Mouse (Mus musculus): ENCODE results near the gene Tstd3. TPM values are rescaled to one million over a fixed set of nuclear protein-coding genes. Genes with fewer than 3 reads are reported as not detected.

Tstd3 gene
- total RNA-seq (2021) = 10 to 100 TPM; 10.5 to 11.4 TPM
- long read RNA-seq, experiment 1, transcript Tstd3-201 (4 exons, 1,588 nt) = major isoform, 11 of 13 reads
- long read RNA-seq, experiment 1, partial matches to known transcripts = 0 of 13 reads
- long read RNA-seq, experiment 1, other reads (novel, unspliced or antisense) = 2 of 13 reads
- long read RNA-seq, experiment 2, transcript Tstd3-201 (4 exons, 1,588 nt) = major isoform, 8 of 9 reads
- long read RNA-seq, experiment 2, partial matches to known transcripts = 1 of 9 reads
- long read RNA-seq, experiment 2, other reads (novel, unspliced or antisense) = 0 of 9 reads

DNA sequence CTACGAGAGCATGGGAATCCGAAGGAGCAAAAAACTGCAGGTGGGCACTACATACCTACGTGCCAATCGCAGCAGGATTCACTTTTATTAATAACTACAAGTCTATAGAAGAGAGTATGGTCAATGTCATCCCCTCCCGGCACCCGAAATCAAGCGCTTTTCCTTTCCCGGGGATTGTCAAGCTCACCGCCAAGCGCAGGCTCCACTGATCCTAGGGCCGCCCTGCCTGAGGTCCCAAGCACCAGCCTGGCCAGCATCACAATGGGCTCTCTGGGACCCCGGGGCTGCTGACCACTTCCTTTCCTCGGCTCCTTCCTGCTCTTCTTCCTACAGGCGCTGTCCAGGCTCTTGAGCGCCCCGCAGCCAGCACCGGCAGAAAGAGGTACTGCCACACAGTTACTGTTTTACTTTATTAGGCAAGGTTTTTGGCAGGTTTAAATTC lies at the start of gene Tstd3, which contains the start of gene Usp45:
Tstd3 (minus strand) TSS at position 350 of the 442 bp plus-strand sequence.
Usp45 (plus strand) TSS at position 294 of the 442 bp plus-strand sequence.
- peak; percentile 72 for DNase-seq
- intact Hi-C loops (cut with DNase I; ENCODE audit: low total_unique reads) = no loop called here

DNA sequence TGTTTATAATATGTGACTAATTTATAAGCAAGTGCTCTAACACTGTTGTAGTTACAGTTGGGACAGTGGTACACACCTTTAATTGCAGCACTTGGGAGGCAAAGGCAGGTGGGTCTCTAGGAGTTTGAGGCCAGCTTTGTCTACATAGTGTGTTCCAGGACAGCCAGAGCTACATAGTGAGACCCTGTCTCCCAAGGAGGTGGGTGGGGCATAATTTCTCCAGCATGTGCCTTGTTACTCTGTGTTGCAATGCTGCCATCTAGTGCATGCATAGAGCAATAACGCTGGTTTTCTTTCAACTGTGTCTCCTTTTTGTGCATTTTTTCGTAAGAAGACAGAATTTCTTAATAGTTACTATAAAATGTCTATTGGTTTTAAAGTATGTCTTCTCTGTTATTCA lies 47.0 kb upstream of the Tstd3 start:
- DNase-seq = peak; percentile 7
- intact Hi-C loops (cut with DNase I; ENCODE audit: low total_unique reads) = loop anchor here (10.0 kb wide), 2 partner anchors 89 to 279 kb away; partner anchors contain the start of gene Ccnc

DNA sequence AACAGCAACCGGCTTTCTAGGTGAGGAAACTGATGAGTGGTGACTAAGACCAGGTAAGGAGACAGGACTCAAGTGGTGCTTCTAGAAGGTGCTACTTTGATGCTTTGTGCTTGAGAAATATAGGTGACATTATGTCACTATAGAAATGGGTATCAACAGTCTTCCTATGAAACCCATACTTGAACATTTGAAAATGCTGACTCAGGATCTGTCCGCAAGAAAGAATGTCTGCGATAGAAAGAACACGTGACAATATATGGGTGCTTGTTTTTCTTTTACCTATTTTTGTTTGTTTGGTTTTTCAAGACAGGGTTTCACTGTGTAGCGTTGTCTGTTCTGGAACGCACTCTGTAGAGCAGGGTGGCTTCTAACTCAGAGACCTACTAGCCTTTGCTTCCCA lies 45.6 kb upstream of the Tstd3 start:
- intact Hi-C loops (cut with DNase I; ENCODE audit: low total_unique reads) = loop anchor here (10.0 kb wide), 2 partner anchors 88 to 278 kb away; partner anchors contain the start of gene Ccnc
- no peak for DNase-seq

DNA sequence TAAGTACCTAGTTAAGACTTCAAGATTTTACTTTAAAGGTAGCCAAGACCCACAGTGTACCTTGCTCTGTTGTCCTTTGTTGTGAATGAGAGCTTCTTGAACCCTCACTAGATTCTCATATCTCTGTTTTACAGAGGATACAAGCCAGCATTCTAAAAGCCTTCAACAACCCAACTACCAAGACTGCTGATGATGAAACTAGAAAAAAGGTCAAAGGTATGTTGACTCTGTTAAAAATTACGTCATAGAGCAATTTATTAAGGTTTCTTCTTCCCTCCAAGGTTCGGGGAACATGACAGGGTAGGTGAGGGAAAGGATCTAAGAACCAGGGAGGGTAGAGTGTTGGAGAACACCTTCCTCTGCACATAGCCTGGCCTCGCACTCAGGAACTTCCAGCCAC lies 43.6 kb upstream of the Tstd3 start:
- intact Hi-C loops (cut with DNase I; ENCODE audit: low total_unique reads) = loop anchor here (10.0 kb wide), 2 partner anchors 86 to 276 kb away; partner anchors contain the start of gene Ccnc
- no peak for DNase-seq

DNA sequence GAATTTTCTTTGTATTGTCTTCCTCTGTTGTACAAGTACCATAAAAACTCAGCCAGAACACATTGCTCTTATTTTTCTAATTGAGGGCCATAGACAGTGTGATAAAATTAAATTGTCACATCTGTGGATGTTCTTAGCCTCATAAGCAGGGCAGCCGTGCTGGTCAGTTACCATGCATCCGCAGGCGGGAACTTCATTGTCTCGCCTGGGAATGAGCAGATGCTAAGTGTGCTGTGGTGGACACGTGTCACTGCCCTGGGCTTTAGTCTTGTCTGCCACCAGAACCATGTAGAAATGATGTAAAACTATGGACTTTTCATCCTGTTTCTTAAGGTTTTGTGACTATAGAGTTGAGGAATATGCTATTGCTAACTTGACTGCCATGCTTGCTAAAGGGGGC lies 40.2 kb upstream of the Tstd3 start:
- DNase-seq = no peak
- intact Hi-C loops (cut with DNase I; ENCODE audit: low total_unique reads) = no loop called here

DNA sequence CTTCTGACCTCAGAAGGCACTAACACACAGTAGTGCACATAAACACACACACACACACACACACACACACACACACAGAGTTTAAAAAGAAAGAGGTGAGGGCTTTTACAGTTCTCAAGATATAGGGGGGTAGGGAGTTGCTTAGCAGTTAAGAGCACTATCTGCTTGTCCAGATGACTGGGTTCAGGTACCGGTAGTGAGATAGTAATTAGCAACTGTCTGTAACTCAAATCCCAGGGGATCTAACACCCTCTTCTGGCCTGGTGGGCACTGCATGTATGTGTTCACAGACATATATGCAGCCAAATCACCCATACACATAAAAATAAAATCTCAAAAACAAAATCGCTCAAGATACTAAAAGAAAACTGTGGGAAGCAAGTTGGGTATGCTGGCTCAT lies 34.6 kb upstream of the Tstd3 start:
- DNase-seq = no peak
- intact Hi-C loops (cut with DNase I; ENCODE audit: low total_unique reads) = no loop called here

DNA sequence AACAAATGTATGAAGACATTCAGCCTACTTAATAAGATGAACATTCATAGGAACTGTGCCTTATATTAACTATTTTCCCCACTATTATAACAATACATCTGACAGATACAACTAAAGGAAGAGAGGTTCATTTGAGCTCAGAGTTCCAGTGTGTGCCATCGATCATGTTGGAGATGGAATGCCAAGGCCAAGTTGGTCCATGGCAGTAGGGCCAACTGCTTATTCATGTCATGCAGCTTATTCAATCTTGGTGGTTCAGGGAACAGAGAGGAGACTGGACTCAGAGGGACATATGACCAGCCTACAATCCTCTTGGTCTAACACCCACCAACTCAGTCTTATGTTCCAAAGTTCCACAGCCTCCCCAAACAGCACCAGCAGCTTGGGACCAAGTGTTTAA lies 34.0 kb upstream of the Tstd3 start:
- intact Hi-C loops (cut with DNase I; ENCODE audit: low total_unique reads) = no loop called here
- DNase-seq = no peak

DNA sequence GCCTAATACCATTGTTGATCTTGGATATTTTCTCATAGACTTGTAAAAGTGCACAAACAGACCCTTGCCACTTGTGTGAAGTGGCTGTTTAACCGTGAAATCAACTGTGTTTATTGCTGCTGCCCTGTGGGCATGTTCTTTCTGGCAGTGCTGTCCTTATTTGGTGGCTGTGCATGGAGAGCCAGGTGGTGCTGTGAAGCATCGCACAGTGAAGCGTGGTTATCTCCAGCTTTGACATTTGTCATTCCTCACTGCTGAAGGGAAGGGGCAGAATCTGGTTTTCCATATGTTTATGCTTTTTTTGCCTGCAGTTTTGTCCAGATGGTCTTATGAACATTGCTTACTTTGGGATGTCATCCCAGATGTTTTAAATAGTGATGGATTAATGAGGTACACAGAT lies 26.6 kb upstream of the Tstd3 start:
- DNase-seq = no peak
- intact Hi-C loops (cut with DNase I; ENCODE audit: low total_unique reads) = no loop called here

DNA sequence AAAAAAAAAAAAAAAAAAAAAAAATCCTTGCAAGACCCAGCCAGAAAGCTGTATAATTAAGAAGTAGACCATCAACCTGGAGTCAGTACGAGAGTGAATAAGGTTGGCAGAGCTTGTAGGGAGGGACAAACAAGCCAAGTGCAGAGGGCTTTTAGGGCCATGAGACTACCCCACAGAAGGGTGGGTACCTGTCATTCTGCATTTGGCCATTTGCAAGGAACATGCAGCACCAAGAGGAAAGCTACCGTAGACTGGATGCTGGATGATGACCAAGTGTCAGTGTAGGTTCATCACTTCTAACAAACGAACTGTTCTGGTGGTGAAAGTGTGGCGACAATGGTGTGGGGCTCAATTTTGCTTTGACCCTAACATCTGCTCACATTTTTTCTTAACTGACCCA lies 22.8 kb upstream of the Tstd3 start:
- no peak for DNase-seq
- intact Hi-C loops (cut with DNase I; ENCODE audit: low total_unique reads) = no loop called here

DNA sequence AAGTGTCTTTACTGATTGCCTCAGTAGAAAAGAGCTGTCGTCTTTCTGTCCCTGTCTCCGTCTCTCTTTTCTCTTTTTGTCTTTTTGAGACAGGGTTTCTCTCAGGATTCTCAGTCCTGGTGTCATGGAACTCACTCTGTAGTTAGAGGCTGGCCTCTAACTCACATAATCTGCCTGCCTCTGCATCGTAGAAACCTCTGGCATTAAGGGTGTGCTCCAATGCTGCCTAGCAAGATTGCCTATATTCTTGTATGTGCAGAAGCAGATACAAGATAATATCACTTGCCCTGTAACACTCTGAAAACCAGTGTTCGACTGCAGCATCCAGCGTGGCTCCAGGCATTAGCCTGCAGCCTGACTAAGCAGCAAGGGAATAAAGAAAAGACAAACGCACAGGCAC lies 21.9 kb upstream of the Tstd3 start:
- no peak for DNase-seq
- intact Hi-C loops (cut with DNase I; ENCODE audit: low total_unique reads) = no loop called here

DNA sequence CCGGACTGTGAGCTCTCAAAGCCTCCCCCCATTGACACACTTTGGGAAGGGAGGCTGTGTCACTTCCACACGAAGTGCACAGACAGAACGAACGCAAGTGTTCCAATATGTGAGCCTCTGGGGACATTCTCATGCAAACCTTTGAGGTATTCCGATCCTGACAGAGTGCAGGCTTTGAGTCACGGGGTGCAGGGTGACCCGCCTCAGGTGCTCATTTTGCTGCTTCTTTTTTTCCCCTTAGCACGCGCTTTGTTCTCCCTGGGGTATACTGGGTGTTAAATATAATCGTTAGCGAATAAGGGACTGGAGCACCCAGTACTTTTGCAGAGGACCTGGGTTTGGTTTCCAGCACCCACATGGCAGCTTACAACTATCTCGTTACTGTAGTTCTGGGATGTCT lies 19.3 kb upstream of the Tstd3 start:
- no peak for DNase-seq
- intact Hi-C loops (cut with DNase I; ENCODE audit: low total_unique reads) = no loop called here

DNA sequence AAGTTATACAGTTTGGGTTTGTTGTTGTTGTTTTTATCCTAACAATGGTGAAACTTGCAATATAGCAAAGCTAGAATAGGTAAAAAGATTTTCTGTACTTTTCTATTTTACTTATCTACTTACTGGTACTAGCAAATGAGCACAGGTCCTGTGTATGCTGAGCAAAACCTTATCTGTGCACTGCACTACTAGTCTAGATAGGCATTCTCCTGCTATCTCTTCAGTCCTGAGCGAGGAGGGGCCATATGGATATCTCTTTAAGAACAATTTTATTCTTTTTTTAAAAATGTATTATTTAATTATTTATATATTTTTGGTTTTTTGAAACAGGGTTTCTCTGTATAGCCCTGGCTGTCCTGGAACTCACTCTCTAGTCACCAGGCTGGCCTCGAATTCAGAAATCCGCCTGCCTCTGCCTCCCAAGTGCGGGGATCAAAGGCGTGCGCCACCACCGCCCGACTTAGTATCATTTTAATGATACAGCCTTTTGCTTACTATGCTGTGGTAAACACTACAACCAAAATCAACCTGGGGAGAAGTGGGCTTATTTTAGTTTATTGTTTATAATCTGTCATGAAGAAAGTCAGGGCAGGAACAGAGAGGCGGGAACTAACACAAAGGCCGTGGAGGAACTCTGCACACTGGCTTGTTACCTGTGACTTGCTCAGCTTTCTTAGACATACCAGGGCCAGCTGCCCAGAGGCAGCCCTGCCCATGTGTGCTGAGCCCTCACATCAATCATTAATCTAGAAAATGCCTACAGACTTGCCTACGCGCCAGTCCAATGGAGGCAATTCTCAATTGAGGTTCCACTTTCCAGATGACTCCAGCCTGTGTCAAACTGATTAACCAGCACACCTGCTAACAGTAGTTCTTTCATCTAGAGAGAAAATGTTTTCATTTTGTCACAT lies 14.1 kb upstream of the Tstd3 start:
- intact Hi-C loops (cut with DNase I; ENCODE audit: low total_unique reads) = no loop called here

DNA sequence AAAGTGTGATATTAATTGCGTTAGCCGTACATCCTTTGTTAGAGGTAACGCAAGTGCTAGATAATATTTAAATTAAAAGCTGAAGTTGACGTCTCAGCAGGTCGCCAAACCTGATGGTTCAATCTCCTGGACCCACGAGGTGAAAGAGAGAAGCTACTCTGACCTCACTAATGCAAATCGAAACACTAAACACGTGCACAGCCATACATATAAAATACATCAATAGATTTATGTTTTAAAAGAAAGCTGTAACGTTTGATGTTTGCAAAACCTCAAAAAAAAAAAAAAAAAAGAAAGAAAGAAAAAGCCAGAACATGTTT lies 9.9 kb upstream of the Tstd3 start:
- intact Hi-C loops (cut with DNase I; ENCODE audit: low total_unique reads) = no loop called here
- DNase-seq = no peak

More for the DNA sequence above, 14.1 kb upstream of the Tstd3 start:
- no peak for DNase-seq

DNA sequence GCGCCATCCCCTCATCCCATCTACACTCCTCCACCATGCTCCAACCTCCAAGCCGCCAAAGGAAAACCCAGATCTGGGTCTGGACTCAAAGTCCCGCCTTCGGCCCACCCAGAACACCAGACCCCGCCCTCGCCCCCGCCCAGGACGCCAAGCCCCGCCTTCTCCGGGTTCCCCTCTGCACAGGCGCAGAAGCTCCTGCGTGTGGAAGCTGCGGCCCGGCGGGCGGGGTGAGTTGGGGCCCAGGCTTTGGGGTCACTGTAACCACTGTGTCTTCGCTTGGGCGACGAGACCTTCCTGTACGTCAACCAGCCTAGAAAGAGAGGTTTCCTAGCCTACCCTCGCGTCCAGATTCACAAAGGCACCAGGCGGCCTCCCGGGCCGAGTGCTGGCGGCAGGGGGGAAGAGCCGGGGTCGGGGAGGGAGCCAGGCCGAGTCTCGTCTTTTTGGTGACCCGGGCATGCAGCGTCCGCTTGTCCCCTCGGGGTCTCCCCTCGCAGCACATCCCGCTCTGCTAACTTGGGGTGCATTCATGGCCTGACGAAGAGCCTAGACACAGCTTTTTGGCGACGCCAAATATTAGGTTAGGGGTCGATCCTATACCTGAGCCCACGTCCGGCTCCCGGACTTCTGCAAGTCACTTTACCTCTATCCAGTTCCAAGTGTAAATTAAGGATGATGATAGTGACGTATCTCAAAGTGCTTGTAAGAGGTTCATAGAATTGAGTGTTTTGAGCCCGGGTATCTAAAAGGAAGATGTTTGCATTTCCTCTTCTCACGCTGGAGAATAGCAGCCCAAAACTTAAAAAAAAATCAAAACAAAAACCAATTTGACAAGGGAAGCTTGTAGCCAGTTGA lies 9.3 kb upstream of the Tstd3 start:
- peak; percentile 93 for DNase-seq
- intact Hi-C loops (cut with DNase I; ENCODE audit: low total_unique reads) = no loop called here

DNA sequence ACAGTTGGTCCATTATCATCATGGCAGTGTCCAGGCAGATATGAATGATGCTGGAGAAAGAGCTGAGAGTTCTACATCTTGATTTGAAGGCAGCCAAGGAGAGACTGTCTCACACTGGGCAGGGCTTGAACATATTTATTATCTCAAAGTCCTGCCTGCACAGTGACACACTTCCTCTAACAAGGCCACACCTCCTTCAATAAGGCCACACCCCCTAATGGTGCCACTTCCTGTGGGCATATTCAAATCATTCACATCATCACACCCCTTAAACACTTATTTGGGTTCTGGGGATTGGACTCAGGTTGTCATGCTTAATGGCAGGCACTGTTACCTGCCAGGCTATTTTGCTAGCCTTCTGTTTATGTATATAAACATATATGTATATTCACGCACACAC lies 5.3 kb upstream of the Tstd3 start:
- DNase-seq = no peak
- intact Hi-C loops (cut with DNase I; ENCODE audit: low total_unique reads) = no loop called here

DNA sequence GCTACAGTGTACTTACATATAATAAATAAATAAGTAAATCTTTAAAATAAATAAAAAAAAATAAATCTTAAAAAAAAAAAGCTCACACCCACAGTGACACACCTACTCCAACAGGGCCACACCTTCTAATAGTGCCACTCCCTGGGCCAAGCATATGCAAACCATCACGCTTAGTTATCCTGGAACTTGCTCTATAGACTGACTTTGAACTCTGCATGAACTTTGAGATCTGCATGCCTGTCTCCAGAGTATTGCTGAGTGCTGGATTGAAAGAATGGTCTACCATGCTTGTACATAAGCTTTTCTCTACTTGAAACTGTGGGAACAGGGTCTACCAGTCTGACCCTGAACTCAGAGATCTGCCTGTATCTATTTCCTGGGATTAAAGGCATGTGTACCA lies 4.1 kb upstream of the Tstd3 start:
- DNase-seq = no peak
- intact Hi-C loops (cut with DNase I; ENCODE audit: low total_unique reads) = no loop called here

DNA sequence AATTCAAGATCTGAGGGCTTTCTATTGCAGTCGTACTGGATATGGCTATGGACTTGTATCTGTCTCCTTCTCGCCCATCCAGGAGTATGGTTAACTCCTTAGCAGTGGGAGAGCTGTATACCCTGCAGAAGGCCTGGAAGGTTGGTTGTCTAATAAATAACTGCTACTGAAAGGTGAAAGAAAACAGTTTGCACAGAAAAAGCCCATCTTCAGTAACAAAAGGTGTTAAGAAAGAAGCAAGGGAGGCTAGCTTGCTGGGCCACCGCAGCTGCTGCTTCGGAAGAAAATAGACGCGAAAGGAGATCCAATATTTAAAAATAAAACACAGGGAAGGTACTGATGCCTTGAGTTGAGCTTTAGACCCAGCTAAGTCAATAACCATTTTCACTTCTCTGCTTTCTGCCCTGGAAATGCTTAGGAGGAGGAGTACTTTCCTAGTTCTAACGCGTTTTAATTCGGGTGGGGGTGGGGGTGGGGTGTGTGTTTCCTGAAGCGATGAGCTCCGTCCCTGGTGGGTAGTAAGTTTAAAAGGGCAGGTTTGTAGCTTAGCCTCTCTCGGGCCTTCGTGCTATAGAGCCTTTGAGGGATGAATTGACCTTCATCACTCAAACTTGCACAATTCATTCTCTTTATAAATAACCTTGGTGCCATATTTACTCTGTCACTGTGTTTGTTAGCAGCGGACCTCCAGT lies 695 bp downstream of the Tstd3 start:
- intact Hi-C loops (cut with DNase I; ENCODE audit: low total_unique reads) = no loop called here
- DNase-seq = no peak

DNA sequence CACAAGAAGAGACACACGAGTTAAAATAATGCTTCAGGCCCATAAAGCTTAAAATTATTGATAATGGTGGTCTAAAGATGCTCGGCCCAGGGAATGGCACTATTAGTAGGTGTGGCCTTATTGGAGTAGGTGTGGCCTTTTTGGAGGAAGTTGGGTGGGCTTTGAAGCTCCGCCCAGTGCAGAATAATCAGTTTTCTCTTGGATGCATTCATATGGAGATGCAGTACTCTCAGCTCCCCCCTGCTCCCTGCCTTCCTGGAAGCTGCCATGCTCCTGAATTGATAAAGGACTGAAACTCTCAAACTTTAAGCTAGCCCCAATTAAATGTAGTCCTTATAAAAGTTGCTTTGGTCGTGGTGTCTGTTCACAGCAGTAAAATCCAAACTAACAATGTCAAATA lies 3.2 kb downstream of the Tstd3 start:
- no peak for DNase-seq
- intact Hi-C loops (cut with DNase I; ENCODE audit: low total_unique reads) = no loop called here

DNA sequence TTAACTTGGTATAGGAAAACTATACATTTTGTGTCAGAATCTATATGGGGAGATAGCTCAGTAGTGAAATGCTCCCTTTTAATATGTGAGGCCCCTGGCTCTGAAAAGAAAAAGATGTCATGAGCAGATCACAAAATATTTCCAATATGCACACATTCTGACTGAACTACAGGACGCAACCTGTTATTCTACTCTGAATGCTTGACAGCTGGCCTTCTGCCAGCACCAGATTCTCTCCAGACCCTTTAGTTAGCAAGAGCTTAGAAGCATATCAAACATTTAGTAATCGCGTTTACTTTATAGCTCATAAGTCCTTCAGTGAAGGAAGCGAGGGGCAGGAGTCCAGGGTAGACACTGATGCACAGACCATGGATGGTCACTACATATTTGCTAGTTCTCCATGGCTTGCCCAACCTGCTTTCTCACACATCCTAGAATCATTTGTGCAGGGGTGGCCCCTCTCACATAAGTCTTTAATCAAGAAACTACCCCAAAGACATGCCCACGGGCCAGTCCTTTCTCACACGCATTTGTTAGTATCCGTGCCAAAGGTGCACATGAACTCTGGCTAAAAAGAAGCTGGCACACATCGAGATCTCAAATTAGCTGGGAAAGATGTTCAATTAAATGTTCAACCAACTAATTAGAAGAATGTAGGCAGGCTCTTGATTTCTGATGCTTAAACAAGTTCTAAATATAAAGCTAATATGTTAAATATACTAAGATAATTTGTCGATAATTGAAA lies 5.4 kb downstream of the Tstd3 start:
- intact Hi-C loops (cut with DNase I; ENCODE audit: low total_unique reads) = no loop called here

More for the DNA sequence above, 5.4 kb downstream of the Tstd3 start:
- no peak for DNase-seq

Data from gastrocnemius, postnatal 14 days (tissue).